Mouse (Mus musculus) forelimb bud, embryonic 11.5 days (tissue): ENCODE measurements around the gene Rdx.
A peak's percentile ranks its signal among the peaks of the same experiment; 100 is the strongest.
"Not testable (repeated sequence)": the region's sequence is repeated elsewhere in the genome, so short reads cannot be mapped to it uniquely, and the experiment has no call there.

Experiments
- DNase-seq: peaks from one replicate; pipeline ENCODE4 v3.0.0-alpha.2; 2012; ENCODE audit warnings: low read depth, low spot score

Gene Rdx

GRCm38 (mm10) chr9:52052221-52052620 lies 5.2 kb downstream of the Rdx start:
- DNase-seq, result no peak

- DNase-seq, result no peak
These were observed 8.3 kb downstream of the Rdx start for GRCm38 (mm10) chr9:52055313-52055712.

- DNase-seq, result no peak
These were observed 12.8 kb downstream of the Rdx start for GRCm38 (mm10) chr9:52059788-52060187.

GRCm38 (mm10) chr9:52070052-52070451 lies 23.1 kb downstream of the Rdx start:
- no peak for DNase-seq

- not testable (repeated sequence) for DNase-seq
These were observed 24.4 kb downstream of the Rdx start for GRCm38 (mm10) chr9:52071352-52071751.

GRCm38 (mm10) chr9:52072202-52072601 lies 25.2 kb downstream of the Rdx start:
- no peak for DNase-seq

GRCm38 (mm10) chr9:52076089-52076488 lies 29.1 kb downstream of the Rdx start:
- no peak for DNase-seq

GRCm38 (mm10) chr9:52077692-52078091 lies 30.7 kb downstream of the Rdx start:
- no peak for DNase-seq

GRCm38 (mm10) chr9:52081979-52082378 lies 35.0 kb downstream of the Rdx start:
- no peak for DNase-seq

GRCm38 (mm10) chr9:52082414-52082813 lies 35.4 kb downstream of the Rdx start:
- DNase-seq, result no peak

- DNase-seq, result no peak
These were observed 44.8 kb downstream of the Rdx start for GRCm38 (mm10) chr9:52091752-52092151.

- DNase-seq, result no peak
These were observed 45.3 kb downstream of the Rdx start for GRCm38 (mm10) chr9:52092311-52092710.

GRCm38 (mm10) chr9:52093108-52093507 lies 46.1 kb downstream of the Rdx start:
- no peak for DNase-seq

- no peak for DNase-seq
These were observed 47.0 kb downstream of the Rdx start for GRCm38 (mm10) chr9:52094016-52094415.

- no peak for DNase-seq
These were observed 47.6 kb downstream of the Rdx start for GRCm38 (mm10) chr9:52094471-52094980.

GRCm38 (mm10) chr9:52095666-52096065 lies 48.7 kb downstream of the Rdx start:
- DNase-seq, result no peak

GRCm38 (mm10) chr9:52097386-52097785 lies 50.4 kb downstream of the Rdx start:
- DNase-seq, result no peak

- DNase-seq, result peak; percentile 85
These were observed 51.6 kb downstream of the Rdx start for GRCm38 (mm10) chr9:52098600-52098999.

- DNase-seq, result no peak
These were observed 53.5 kb downstream of the Rdx start for GRCm38 (mm10) chr9:52100426-52100825.

- DNase-seq, result peak; percentile 20
These were observed 55.3 kb downstream of the Rdx start for GRCm38 (mm10) chr9:52102060-52102844.

GRCm38 (mm10) chr9:52103448-52104224 lies 56.7 kb downstream of the Rdx start:
- no peak for DNase-seq

- DNase-seq, result no peak
These were observed 57.2 kb downstream of the Rdx start for GRCm38 (mm10) chr9:52104225-52104615.

GRCm38 (mm10) chr9:52105423-52105822 lies 58.5 kb downstream of the Rdx start:
- DNase-seq, result no peak
